Mouse (Mus musculus): ENCODE results near the gene Wdr5. TPM values are rescaled to one million over a fixed set of nuclear protein-coding genes. Genes with fewer than 3 reads are reported as not detected.
A peak's percentile ranks its signal among the peaks of the same experiment; 100 is the strongest.

Gene Wdr5
- total RNA-seq, 2 experiments from 2014 or later, result 36.4 to 39.2 TPM

- DNase-seq (ENCODE audit: low spot score in 2 of 2), result no peak
Observed at GRCm38 (mm10) chr2:27547986-27548385, 33.0 kb downstream of the Wdr5 start.

- no peak for DNase-seq (ENCODE audit: low spot score in 2 of 2)
Observed at GRCm38 (mm10) chr2:27548664-27549369, 33.9 kb downstream of the Wdr5 start.

DNA sequence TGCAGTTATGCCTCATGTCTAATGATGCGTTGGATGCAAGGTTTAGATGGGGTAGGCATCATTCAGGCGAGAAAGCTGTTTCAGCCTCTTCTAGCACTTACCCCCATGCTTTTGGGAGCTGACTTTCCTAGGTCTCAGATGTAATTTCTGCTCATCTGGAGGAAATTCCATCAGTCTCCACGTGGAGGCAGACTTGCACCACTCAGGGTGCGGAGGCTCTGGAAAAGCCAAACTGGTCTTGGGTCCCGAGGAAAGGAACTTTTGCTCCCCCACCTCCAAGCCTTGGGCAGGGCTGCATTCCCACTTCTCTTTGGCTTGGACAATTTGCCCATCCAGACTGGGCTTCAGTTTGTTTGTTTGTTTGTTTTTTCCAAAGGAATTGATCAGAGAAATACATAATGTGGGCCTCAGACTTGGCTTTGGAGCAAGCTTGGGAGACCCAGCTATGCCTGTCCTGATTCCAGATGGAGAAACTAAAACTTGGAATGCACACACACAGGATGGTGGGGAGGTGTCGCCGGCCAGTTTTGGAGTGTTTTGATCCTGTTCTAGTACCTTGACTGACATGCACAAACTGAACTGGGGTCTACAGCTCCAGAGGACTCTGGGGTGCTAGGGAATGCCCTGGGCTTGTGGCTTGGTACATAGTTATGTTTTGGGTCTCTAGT, 37.8 kb downstream of the Wdr5 start:
- peak; percentile 48 to 76 for DNase-seq (ENCODE audit: low spot score in 2 of 2)

DNA sequence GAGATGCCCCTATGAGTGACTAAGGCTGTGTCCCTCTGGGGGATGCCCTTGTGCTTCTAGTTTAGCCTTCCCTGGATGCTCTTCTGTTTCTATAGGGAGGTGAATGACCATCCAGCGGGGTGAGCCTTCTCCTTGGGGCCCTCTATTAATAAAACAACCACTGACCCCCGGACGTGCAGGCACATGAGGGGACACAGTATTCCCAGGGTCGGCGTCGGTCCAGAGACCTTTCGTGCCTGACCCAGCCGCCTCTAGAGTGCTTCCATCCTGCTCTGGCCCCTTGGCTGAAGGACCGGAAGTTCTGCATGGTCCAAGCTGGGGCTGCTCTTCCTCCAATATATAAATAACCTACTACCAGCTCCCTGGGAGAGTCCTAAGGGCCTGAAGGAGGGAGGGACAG, 39.4 kb downstream of the Wdr5 start:
- no peak for DNase-seq (ENCODE audit: low spot score in 2 of 2)

GRCm38 (mm10) chr2:27556921-27557320, 42.0 kb downstream of the Wdr5 start:
- no peak for DNase-seq (ENCODE audit: low spot score in 2 of 2)

DNA sequence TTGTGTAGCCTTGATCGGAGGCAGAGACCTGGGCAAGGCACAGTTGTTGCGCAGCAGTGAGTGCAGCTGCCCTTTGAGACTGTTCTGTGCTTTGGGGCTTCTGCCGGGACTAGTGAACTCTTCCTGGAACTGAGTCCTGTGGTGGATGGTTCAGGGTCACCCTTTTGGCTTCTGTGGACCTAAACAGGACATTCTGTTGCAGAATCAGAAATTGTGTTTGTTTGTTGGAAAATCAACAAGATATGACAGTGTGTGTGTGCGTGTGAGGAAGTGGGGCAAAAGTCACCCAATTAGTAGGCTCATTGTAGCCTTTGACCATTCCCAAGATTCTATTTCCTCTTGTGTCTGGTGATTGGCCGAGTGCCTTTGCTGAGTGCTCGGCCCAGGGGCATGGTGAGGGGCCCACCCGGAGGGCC, 45.8 kb downstream of the Wdr5 start:
- DNase-seq (ENCODE audit: low spot score in 2 of 2), result no peak

DNA sequence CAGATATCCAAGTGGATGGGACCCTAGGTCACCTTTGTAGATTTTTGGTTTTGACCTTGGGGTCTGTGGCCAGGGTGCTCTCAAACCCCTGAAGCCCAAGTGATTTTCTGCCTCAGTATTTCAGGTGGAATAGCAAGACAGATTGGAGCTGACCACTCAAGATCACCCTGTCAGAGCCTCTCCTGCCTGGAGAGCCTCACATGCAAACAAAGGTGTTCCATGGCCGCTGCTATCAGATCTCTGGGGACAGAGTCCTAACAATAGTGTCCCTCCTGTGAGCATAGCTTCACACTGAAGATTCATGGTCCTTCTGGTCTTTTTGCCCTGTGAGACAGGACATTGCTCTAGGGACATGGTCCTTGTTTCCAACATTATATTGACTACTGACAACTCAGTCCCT, 46.2 kb downstream of the Wdr5 start:
- DNase-seq (ENCODE audit: low spot score in 2 of 2), result no peak

DNA sequence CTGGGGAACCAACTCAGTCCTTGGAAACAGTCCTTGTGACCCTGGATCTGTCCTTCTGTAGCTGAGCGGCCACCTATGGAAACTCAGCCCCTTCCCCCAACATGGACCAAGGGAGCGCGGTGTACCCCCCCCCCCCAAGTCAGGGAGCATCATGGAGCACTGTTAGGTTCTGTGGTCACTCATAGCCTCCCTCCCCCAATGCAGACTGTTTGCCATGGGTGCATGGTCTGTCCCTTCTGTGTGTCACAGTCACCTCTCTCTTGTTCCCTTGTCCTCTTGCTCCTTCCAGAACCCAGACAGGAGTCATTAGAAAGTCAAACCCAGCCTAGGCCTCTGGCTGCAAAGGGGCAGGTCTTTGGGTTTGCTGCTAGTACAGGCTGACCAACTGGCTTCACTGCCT, 46.9 kb downstream of the Wdr5 start:
- no peak for DNase-seq (ENCODE audit: low spot score in 2 of 2)

- DNase-seq (ENCODE audit: low spot score in 2 of 2), result no peak
Observed at GRCm38 (mm10) chr2:27563641-27564148, 48.7 kb downstream of the Wdr5 start.

DNA sequence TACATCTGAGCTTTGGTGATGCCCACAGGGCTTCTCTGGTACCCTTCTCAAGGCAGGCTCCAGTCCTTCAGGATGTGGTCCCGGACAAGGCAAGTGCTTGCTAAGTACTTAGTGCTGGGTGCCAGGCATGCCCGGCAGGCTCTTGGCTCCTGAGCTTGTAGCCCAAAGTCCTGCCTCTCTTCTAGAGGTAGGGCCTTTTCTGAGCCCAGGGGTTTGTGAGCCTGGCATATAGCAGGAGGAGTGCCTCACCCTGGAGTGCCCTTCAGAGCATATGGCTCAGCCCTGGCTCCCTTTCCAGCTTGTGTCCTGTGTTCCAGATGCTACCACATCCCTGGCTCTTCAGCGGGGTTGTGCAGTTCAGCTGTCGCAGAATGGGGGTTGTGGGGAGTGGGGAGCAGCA, 49.7 kb downstream of the Wdr5 start:
- no peak for DNase-seq (ENCODE audit: low spot score in 2 of 2)

DNA sequence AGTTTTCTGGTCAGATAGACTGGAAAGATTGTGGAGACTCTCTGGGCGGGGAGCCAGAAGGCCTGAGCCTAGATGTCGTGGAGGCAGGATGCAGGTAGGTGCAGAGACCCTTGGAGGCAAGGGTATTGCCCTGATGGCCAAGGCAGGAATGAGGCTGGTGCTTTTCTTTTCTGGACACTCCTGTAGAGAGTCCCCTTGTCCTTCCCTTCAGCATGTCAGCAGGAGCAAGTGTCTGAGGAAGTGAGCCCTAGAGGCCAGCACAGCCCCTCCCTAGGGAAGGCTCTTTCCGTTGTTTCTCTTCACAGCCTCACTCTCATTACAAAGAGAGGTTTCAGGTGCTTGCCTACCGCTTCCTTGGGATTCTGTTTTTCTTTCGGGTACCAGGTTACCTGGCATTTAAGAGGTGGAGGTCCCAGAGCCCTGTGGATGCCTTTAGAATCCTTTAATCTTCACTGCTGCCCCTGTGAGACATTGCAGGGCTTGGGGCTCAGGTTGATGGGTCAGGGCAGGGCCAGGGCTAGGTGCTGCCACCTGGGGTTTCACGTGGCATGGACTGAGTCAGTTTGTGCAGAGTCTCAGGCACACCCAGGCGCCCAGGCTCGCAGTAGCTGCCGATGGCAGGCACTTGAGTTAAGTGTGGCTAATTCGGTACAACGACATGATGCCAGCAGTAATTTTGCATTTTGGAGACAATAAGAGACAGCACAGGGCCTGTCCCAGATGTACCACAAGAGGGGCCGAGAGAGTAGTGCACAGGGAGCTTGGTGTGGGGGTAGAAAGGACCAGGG, 50.6 kb downstream of the Wdr5 start:
- no peak for DNase-seq (ENCODE audit: low spot score in 2 of 2)

DNA sequence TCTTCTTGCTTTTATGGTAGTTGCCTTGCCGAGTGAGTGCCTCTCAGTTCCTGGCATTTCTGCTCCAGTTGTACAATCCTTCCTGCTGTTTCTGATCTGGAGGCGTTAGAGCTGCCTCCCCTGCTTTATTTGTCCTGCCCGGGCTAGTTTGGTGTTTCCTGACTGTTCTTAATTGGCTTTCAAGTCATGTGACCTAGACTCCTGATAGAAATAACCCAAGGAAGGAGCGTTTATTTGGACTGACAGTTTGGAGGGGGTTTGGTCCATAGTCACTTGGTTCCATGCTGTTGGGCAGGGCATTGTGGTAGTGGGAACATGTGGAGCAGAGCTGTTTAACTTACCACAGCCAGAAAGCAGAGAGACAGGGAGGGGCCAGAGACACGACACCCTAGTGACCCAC, 55.9 kb downstream of the Wdr5 start:
- DNase-seq (ENCODE audit: low spot score in 2 of 2), result no peak

DNA sequence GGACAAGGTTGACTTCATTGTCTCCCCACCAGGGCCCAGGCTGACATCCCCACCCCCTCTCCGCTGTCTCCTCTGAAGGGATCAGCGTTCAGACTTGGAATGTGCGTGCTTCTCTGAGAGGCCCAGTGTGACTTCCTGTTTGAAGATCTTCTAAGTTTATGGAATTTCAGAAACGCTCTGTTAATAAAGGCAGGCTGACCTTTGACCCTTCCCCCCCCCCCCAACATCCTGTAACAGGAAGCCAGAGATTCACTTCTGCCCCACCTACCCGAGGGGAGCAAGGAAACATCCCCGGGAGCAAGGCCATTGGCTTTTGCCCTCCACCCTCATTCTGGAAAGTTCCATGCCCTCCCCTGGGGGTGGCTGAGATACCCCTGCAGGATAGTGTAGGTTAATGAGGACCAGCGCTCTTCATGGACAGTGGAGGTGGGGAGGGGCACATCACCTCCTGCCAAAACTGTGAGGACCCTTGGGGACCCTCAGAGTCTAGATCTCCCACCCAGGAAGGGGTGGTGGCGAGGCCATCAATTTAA, 57.4 kb downstream of the Wdr5 start:
- DNase-seq (ENCODE audit: low spot score in 2 of 2), result no peak

- peak in 1 of 2 experiments; percentile 63 for DNase-seq (ENCODE audit: low spot score in 2 of 2)
Observed at GRCm38 (mm10) chr2:27572928-27573627, 58.1 kb downstream of the Wdr5 start.

- DNase-seq (ENCODE audit: low spot score in 2 of 2), result no peak
Observed at GRCm38 (mm10) chr2:27573628-27573966, 58.6 kb downstream of the Wdr5 start.

GRCm38 (mm10) chr2:27576416-27576815, 61.5 kb downstream of the Wdr5 start:
- DNase-seq (ENCODE audit: low spot score in 2 of 2), result no peak

- DNase-seq (ENCODE audit: low spot score in 2 of 2), result no peak
Observed at GRCm38 (mm10) chr2:27578552-27578951, 63.6 kb downstream of the Wdr5 start.

DNA sequence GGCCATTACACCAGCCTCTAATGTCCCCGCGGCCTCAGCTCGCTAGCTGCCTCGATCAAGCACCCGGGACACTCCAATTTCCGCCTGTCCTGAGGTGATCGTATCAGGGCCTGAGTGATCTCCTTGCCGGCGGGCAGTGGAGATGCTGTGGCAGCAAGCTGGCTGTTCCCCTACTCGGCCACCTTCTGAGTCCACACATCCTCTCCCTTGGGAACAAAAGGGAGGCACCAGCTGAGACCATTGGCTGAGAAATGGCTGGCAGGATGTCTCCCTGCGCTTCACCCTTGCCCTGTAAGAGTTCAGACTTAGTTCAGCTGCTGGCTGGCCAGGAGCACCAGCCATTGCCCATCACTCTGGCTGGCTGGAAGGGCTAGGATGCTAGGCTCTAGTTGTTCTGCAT, 67.2 kb downstream of the Wdr5 start:
- DNase-seq (ENCODE audit: low spot score in 2 of 2), result no peak

DNA sequence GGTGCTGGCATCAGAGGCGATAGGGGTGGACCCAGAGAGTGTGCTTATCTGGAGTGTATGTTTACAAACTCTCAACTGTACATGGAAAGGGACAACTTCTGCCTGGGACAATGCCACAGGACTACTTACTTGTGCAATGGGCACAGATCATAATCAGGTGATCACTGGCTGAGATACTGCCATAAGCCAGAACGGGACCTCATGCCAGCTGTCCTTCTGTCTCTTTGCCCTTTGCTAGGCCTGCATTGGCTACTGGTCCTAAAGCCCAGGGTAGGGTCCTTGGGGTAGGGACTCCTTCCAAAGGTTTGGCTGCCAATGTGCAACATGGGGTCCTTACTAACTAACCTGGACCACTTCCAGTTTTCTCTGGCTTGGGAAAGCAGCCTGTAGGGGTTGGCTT, 68.1 kb downstream of the Wdr5 start:
- no peak for DNase-seq (ENCODE audit: low spot score in 2 of 2)

DNA sequence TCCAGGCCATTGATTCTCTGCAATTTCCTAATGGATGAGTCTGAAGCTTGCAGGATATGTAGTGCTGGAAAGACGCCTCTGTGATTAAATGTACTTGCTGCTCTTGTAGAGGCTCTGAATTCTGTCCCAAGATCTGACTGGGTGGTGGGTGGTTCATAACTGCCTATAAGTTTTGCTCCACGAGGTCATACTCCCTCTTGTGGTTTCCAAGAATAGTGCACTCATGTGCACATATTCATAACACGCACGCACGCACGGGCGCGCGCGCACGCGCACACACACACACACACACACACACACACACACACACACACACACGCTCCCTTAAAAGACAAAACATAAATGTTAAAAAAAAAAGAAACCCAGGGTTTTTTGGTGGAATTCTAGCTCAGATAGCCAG, 69.6 kb downstream of the Wdr5 start:
- no peak for DNase-seq (ENCODE audit: low spot score in 2 of 2)
